Mouse (Mus musculus) heart, embryonic 14.5 days (tissue): ENCODE data around the gene Tiparp. TPM values are rescaled to one million over a fixed set of nuclear protein-coding genes. Genes with fewer than 3 reads are reported as not detected.

ENCODE experiments used
- ATAC-seq: fragments of 200-750 bp; cut with Nextera tagmentation; 2 replicates; pipeline ENCODE4 v1.8.0; 2017; ENCODE audit warnings: low read depth, moderate TSS enrichment; ENCODE audit not compliant: insufficient number of reproducible peaks, insufficient read depth, low FRiP score
- H3K27ac ChIP-seq, 2 experiments: fragments of 200-500 bp in 1 of 2; fragments of 300-500 bp in 1 of 2; sonication (generic) in 1 of 2; replicated peaks in 1 of 2; 2 replicates each; pipeline ENCODE4 v1.5.1; 2012 to 2014; ENCODE audit warnings: low read depth in 2 of 2, low read length in 2 of 2, control low read depth in 1 of 2, mild to moderate bottlenecking in 1 of 2, mixed read lengths in 1 of 2; ENCODE audit not compliant: control insufficient read depth in 1 of 2, insufficient read depth in 1 of 2
- H3K27me3 ChIP-seq: fragments of 300-500 bp; sonication (generic); 2 replicates; pipeline ENCODE4 v1.6.1; 2014; ENCODE audit warnings: mild to moderate bottlenecking, low read length, control low read depth; ENCODE audit not compliant: control insufficient read depth, insufficient read depth
- H3K36me3 ChIP-seq: fragments of 300-500 bp; sonication (generic); 2 replicates; pipeline ENCODE4 v1.6.1; 2014; ENCODE audit warnings: mild to moderate bottlenecking, control low read depth, low read length, mixed read lengths; ENCODE audit not compliant: control insufficient read depth, insufficient read depth
- H3K4me1 ChIP-seq, 2 experiments: fragments of 200-500 bp in 1 of 2; fragments of 300-500 bp in 1 of 2; sonication (generic) in 1 of 2; 2 replicates each; pipeline ENCODE4 v1.6.1; 2012 to 2014; ENCODE audit warnings: low read length in 2 of 2, control low read depth in 1 of 2, mixed read lengths in 1 of 2; ENCODE audit not compliant: control insufficient read depth in 2 of 2, insufficient read depth in 2 of 2
- H3K4me2 ChIP-seq: fragments of 300-500 bp; sonication (generic); 2 replicates; pipeline ENCODE4 v1.6.1; 2014; ENCODE audit warnings: mild to moderate bottlenecking, low read length
- H3K4me3 ChIP-seq, 2 experiments: fragments of 200-500 bp in 1 of 2; fragments of 300-500 bp in 1 of 2; sonication (generic) in 1 of 2; 2 replicates each; pipeline ENCODE4 v1.5.1; 2012 to 2014; ENCODE audit warnings: low read length in 2 of 2, mild to moderate bottlenecking in 2 of 2, control low read depth in 1 of 2, low read depth in 1 of 2, moderate library complexity in 1 of 2; ENCODE audit not compliant: control insufficient read depth in 1 of 2, insufficient read depth in 1 of 2
- H3K9ac ChIP-seq: fragments of 300-500 bp; sonication (generic); 2 replicates; pipeline ENCODE4 v1.6.1; 2014; ENCODE audit warnings: mild to moderate bottlenecking, low read length
- H3K9me3 ChIP-seq: fragments of 300-500 bp; sonication (generic); 2 replicates; pipeline ENCODE4 v1.6.1; 2016; ENCODE audit warnings: low read length, control low read depth; ENCODE audit not compliant: control insufficient read depth
- WGBS: fragments of 180-500 bp; shearing (Covaris S2); extraction: QIAGEN DNeasy Blood & Tissue Kit; methylation state at CpG from one replicate; pipeline ENCODE4 v1.1.7; 2014; 5-methylcytosine and 5-hydroxymethylcytosine counted together
- polyA plus RNA-seq: library from polyadenylated mRNA; unstranded; fragments of >200 nt; fragmentation: Nextera tagmentation; extraction: Ambion mirVana; gene quantifications from 2 replicates; pipeline ENCODE4 v1.2.1, GENCODE M21; 2014

Gene Tiparp
- polyA plus RNA-seq, 1 experiment from 2014 or later: 26.6 TPM

- Histone ChIP-seq H3K9me3 (no peaks in the 10 kb centered on the region), H3K4me3 (no peak overlapping the region), H3K4me1 (peaks cover 17 to 21% of the 10 kb centered on the region in 2 experiments), H3K27me3 (no peaks in the 10 kb centered on the region), H3K4me2 (no peak overlapping the region), H3K36me3 (no peaks in the 10 kb centered on the region), H3K27ac (no peak overlapping the region), H3K9ac (no peak overlapping the region)
- no peak for ATAC-seq
- whole genome bisulfite sequencing: 67% methylated on average over 9 of the region's 9 CpGs
Observed at GRCm38 (mm10) chr3:65565632-65566300, 37.6 kb downstream of the Tiparp start.

- H3K4me1 ChIP-seq: peaks cover 5 to 7% of the 10 kb centered on the region in 2 experiments; a peak in 2 of 4 replicates
Observed at GRCm38 (mm10) chr3:65569941-65570340, 41.7 kb downstream of the Tiparp start.

GRCm38 (mm10) chr3:65573516-65573915 lies 45.3 kb downstream of the Tiparp start:
- Histone ChIP-seq H3K27ac (no peak overlapping the region), H3K4me2 (no peak overlapping the region), H3K27me3 (no peaks in the 10 kb centered on the region), H3K4me1 (peaks cover 5 to 7% of the 10 kb centered on the region in 2 experiments; a peak in 2 of 4 replicates), H3K36me3 (no peaks in the 10 kb centered on the region), H3K9me3 (no peaks in the 10 kb centered on the region), H3K9ac (no peak overlapping the region), H3K4me3 (no peak overlapping the region)
- no peak for ATAC-seq
- 41% methylated on average over 3 of the region's 3 CpGs for WGBS

More at GRCm38 (mm10) chr3:65569941-65570340, 41.7 kb downstream of the Tiparp start:
- no peak for ATAC-seq
- no peak overlapping the region for H3K9ac ChIP-seq
- H3K36me3 ChIP-seq: no peaks in the 10 kb centered on the region
- no peaks in the 10 kb centered on the region for H3K27me3 ChIP-seq
- H3K4me3 ChIP-seq: no peak overlapping the region
- H3K4me2 ChIP-seq: no peak overlapping the region
- H3K27ac ChIP-seq: no peak overlapping the region
- no peaks in the 10 kb centered on the region for H3K9me3 ChIP-seq

- H3K9ac ChIP-seq: no peak overlapping the region
- H3K27me3 ChIP-seq: no peaks in the 10 kb centered on the region
- 81% methylated on average over 3 of the region's 3 CpGs for WGBS
- H3K9me3 ChIP-seq: no peaks in the 10 kb centered on the region
- no peak for ATAC-seq
- no peaks in the 10 kb centered on the region for H3K36me3 ChIP-seq
- no peak overlapping the region for H3K4me2 ChIP-seq
- H3K4me3 ChIP-seq: no peak overlapping the region
- H3K4me1 ChIP-seq: no peaks in the 10 kb centered on the region
- no peak overlapping the region for H3K27ac ChIP-seq
Observed at GRCm38 (mm10) chr3:65577602-65578001, 49.4 kb downstream of the Tiparp start.

GRCm38 (mm10) chr3:65579260-65579921 lies 51.2 kb downstream of the Tiparp start:
- Histone ChIP-seq H3K9ac (no peak overlapping the region), H3K4me3 (no peak overlapping the region), H3K4me2 (no peak overlapping the region), H3K27me3 (no peaks in the 10 kb centered on the region), H3K36me3 (no peaks in the 10 kb centered on the region), H3K4me1 (no peaks in the 10 kb centered on the region), H3K9me3 (no peaks in the 10 kb centered on the region), H3K27ac (no peak overlapping the region)
- WGBS: 65% methylated on average over 12 of the region's 12 CpGs
- no peak for ATAC-seq

- Histone ChIP-seq H3K9ac (no peak overlapping the region), H3K36me3 (no peaks in the 10 kb centered on the region), H3K4me2 (no peak overlapping the region), H3K4me1 (peaks cover 0 to 3% of the 10 kb centered on the region in 2 experiments; a peak in 1 of 4 replicates), H3K4me3 (no peak overlapping the region), H3K9me3 (no peaks in the 10 kb centered on the region), H3K27me3 (no peaks in the 10 kb centered on the region), H3K27ac (no peak overlapping the region)
- WGBS: 36% methylated on average over 4 of the region's 4 CpGs
- no peak for ATAC-seq
Observed at GRCm38 (mm10) chr3:65581596-65581995, 53.4 kb downstream of the Tiparp start.

GRCm38 (mm10) chr3:65584329-65584728 lies 56.1 kb downstream of the Tiparp start:
- Histone ChIP-seq H3K27me3 (no peaks in the 10 kb centered on the region), H3K4me2 (no peak overlapping the region), H3K36me3 (no peaks in the 10 kb centered on the region), H3K4me3 (no peak overlapping the region), H3K9me3 (no peaks in the 10 kb centered on the region), H3K4me1 (peaks cover 0 to 4% of the 10 kb centered on the region in 2 experiments; a peak in 1 of 4 replicates), H3K27ac (no peak overlapping the region), H3K9ac (no peak overlapping the region)
- ATAC-seq: no peak
- WGBS: 82% methylated on average over 1 of the region's 1 CpGs
